Mouse (Mus musculus) liver, embryonic 13.5 days (tissue): ENCODE data around the gene Nudt17. TPM values are rescaled to one million over a fixed set of nuclear protein-coding genes. Genes with fewer than 3 reads are reported as not detected.
A peak's percentile ranks its signal among the peaks of the same experiment; 100 is the strongest.

Source experiments
- ATAC-seq: fragments of 200-750 bp; cut with Nextera tagmentation; 2 replicates; pipeline ENCODE4 v1.8.0; 2017; ENCODE audit warnings: low read depth, mild to moderate bottlenecking, moderate number of reproducible peaks, moderate library complexity
- DNase-seq: peaks from one replicate; pipeline ENCODE4 v3.0.0; 2022
- H3K27ac ChIP-seq: fragments of 300-500 bp; sonication (generic); 2 replicates; pipeline ENCODE4 v1.5.1; 2015; ENCODE audit warnings: moderate library complexity, mild to moderate bottlenecking, inconsistent platforms
- H3K27me3 ChIP-seq: fragments of 300-500 bp; sonication (generic); 2 replicates; pipeline ENCODE4 v1.6.1; 2015; ENCODE audit warnings: mild to moderate bottlenecking, inconsistent platforms
- H3K36me3 ChIP-seq: fragments of 300-500 bp; sonication (generic); 2 replicates; pipeline ENCODE4 v1.6.1; 2015; ENCODE audit warnings: mild to moderate bottlenecking, inconsistent platforms
- H3K4me1 ChIP-seq: fragments of 300-500 bp; sonication (generic); replicated peaks from 2 replicates; pipeline ENCODE4 v1.6.1; 2015; ENCODE audit warnings: inconsistent platforms
- H3K4me2 ChIP-seq: fragments of 300-500 bp; sonication (generic); 2 replicates; pipeline ENCODE4 v1.6.1; 2015; ENCODE audit warnings: inconsistent platforms, mild to moderate bottlenecking, moderate library complexity
- H3K4me3 ChIP-seq: fragments of 300-500 bp; sonication (generic); replicated peaks from 2 replicates; pipeline ENCODE4 v1.5.1; 2015; ENCODE audit warnings: mild to moderate bottlenecking, inconsistent platforms
- H3K9ac ChIP-seq: fragments of 300-500 bp; sonication (generic); 2 replicates; pipeline ENCODE4 v1.6.1; 2015; ENCODE audit warnings: mild to moderate bottlenecking, inconsistent platforms
- H3K9me3 ChIP-seq: fragments of 300-500 bp; sonication (generic); replicated peaks from 2 replicates; pipeline ENCODE4 v1.6.1; 2016; ENCODE audit warnings: inconsistent platforms
- WGBS: fragments of 180-500 bp; shearing (Covaris S2); methylation state at CpG from one replicate; pipeline ENCODE4 v1.1.7; 2015; ENCODE audit not compliant: insufficient replicate concordance; 5-methylcytosine and 5-hydroxymethylcytosine counted together
- polyA plus RNA-seq: library from polyadenylated mRNA; unstranded; fragments of >200 nt; fragmentation: Nextera tagmentation; extraction: Ambion mirVana; gene quantifications from 2 replicates; pipeline ENCODE4 v1.2.1, GENCODE M21; 2015

The Nudt17 gene
- polyA plus RNA-seq, 1 experiment from 2014 or later: 1.0 TPM

GRCm38 (mm10) chr3:96684151-96684821 is 24.1 kb downstream of the Nudt17 start:
- Histone ChIP-seq H3K4me2 (peak overlapping the region; percentile 42), H3K27ac (no peak overlapping the region), H3K27me3 (peaks cover 74% of the 10 kb centered on the region), H3K9me3 (no peaks in the 10 kb centered on the region), H3K9ac (no peak overlapping the region), H3K4me1 (peaks cover 14% of the 10 kb centered on the region), H3K4me3 (no peak overlapping the region; the same call in 1 of the 2 replicates), H3K36me3 (no peaks in the 10 kb centered on the region)
- DNase-seq: no peak
- WGBS: 37% methylated on average over 17 of the region's 17 CpGs
- no peak for ATAC-seq

GRCm38 (mm10) chr3:96683496-96683895 is 24.9 kb downstream of the Nudt17 start:
- WGBS: 71% methylated on average over 3 of the region's 3 CpGs
- DNase-seq: no peak
- Histone ChIP-seq H3K9ac (no peak overlapping the region), H3K4me1 (peaks cover 22% of the 10 kb centered on the region), H3K9me3 (no peaks in the 10 kb centered on the region), H3K36me3 (no peaks in the 10 kb centered on the region), H3K4me2 (no peak overlapping the region), H3K4me3 (no peak overlapping the region), H3K27me3 (peaks cover 77% of the 10 kb centered on the region), H3K27ac (no peak overlapping the region)
- ATAC-seq: no peak

GRCm38 (mm10) chr3:96680269-96680956 is 27.9 kb downstream of the Nudt17 start:
- 21% methylated on average over 12 of the region's 12 CpGs for WGBS
- peaks cover 67% of the 10 kb centered on the region for H3K27me3 ChIP-seq

GRCm38 (mm10) chr3:96679159-96679674 is 29.1 kb downstream of the Nudt17 start:
- Histone ChIP-seq H3K9me3 (no peaks in the 10 kb centered on the region), H3K4me2 (peak overlapping the region; percentile 12; the same call in 1 of the 2 replicates), H3K4me3 (no peak overlapping the region), H3K36me3 (no peaks in the 10 kb centered on the region), H3K4me1 (peaks cover 24% of the 10 kb centered on the region), H3K27ac (no peak overlapping the region), H3K9ac (peak overlapping the region; percentile 13; the same call in 1 of the 2 replicates), H3K27me3 (peaks cover 55% of the 10 kb centered on the region)
- WGBS: 9% methylated on average over 5 of the region's 5 CpGs
- DNase-seq (no peak), ATAC-seq (peak; percentile 48)

More at GRCm38 (mm10) chr3:96680269-96680956, 27.9 kb downstream of the Nudt17 start:
- Histone ChIP-seq H3K4me1 (peaks cover 24% of the 10 kb centered on the region), H3K9ac (no peak overlapping the region), H3K4me2 (no peak overlapping the region), H3K27ac (no peak overlapping the region), H3K9me3 (no peaks in the 10 kb centered on the region), H3K36me3 (no peaks in the 10 kb centered on the region), H3K4me3 (no peak overlapping the region)
- DNase-seq (no peak), ATAC-seq (no peak)

- WGBS: 54% methylated on average over 7 of the region's 7 CpGs
- no peak for DNase-seq
- Histone ChIP-seq H3K9me3 (no peaks in the 10 kb centered on the region), H3K9ac (no peak overlapping the region), H3K4me2 (no peak overlapping the region), H3K27me3 (peaks cover 50% of the 10 kb centered on the region), H3K4me3 (no peak overlapping the region), H3K4me1 (peaks cover 24% of the 10 kb centered on the region), H3K36me3 (no peaks in the 10 kb centered on the region), H3K27ac (no peak overlapping the region)
- no peak for ATAC-seq
Measured at GRCm38 (mm10) chr3:96678456-96678855, 29.9 kb downstream of the Nudt17 start.

- Histone ChIP-seq H3K27me3 (peaks cover 40% of the 10 kb centered on the region), H3K9me3 (no peaks in the 10 kb centered on the region), H3K4me2 (no peak overlapping the region), H3K4me1 (peaks cover 26% of the 10 kb centered on the region), H3K36me3 (no peaks in the 10 kb centered on the region), H3K9ac (no peak overlapping the region), H3K27ac (no peak overlapping the region), H3K4me3 (no peak overlapping the region)
- ATAC-seq (no peak), DNase-seq (no peak)
- WGBS: 57% methylated on average over 3 of the region's 3 CpGs
Measured at GRCm38 (mm10) chr3:96675690-96676089, 32.7 kb downstream of the Nudt17 start.

GRCm38 (mm10) chr3:96675171-96675570 is 33.2 kb downstream of the Nudt17 start:
- Histone ChIP-seq H3K4me2 (no peak overlapping the region), H3K9ac (no peak overlapping the region), H3K4me1 (peaks cover 26% of the 10 kb centered on the region), H3K4me3 (no peak overlapping the region), H3K27ac (no peak overlapping the region), H3K27me3 (peaks cover 39% of the 10 kb centered on the region), H3K9me3 (no peaks in the 10 kb centered on the region), H3K36me3 (no peaks in the 10 kb centered on the region)
- 59% methylated on average over 3 of the region's 3 CpGs for WGBS
- no peak for DNase-seq
- no peak for ATAC-seq

- no peaks in the 10 kb centered on the region for H3K36me3 ChIP-seq
- peaks cover 26% of the 10 kb centered on the region for H3K4me1 ChIP-seq
- H3K4me3 ChIP-seq: no peak overlapping the region
- no peak overlapping the region for H3K27ac ChIP-seq
- H3K27me3 ChIP-seq: peaks cover 34% of the 10 kb centered on the region
- 61% methylated on average over 8 of the region's 8 CpGs for WGBS
- ATAC-seq (no peak), DNase-seq (no peak)
- H3K9ac ChIP-seq: no peak overlapping the region
- no peaks in the 10 kb centered on the region for H3K9me3 ChIP-seq
- no peak overlapping the region for H3K4me2 ChIP-seq
Measured at GRCm38 (mm10) chr3:96674442-96674841, 33.9 kb downstream of the Nudt17 start.

- 63% methylated on average over 4 of the region's 4 CpGs for WGBS
Measured at GRCm38 (mm10) chr3:96673514-96673913, 34.8 kb downstream of the Nudt17 start.

GRCm38 (mm10) chr3:96671519-96671918 is 36.8 kb downstream of the Nudt17 start:
- Histone ChIP-seq H3K4me2 (no peak overlapping the region), H3K9ac (no peak overlapping the region), H3K9me3 (no peaks in the 10 kb centered on the region), H3K4me3 (no peak overlapping the region), H3K4me1 (peaks cover 16% of the 10 kb centered on the region), H3K27ac (no peak overlapping the region), H3K36me3 (no peaks in the 10 kb centered on the region), H3K27me3 (peaks cover 28% of the 10 kb centered on the region)
- 70% methylated on average over 5 of the region's 5 CpGs for WGBS
- no peak for DNase-seq
- no peak for ATAC-seq

More at GRCm38 (mm10) chr3:96673514-96673913, 34.8 kb downstream of the Nudt17 start:
- Histone ChIP-seq H3K9ac (no peak overlapping the region), H3K27ac (no peak overlapping the region), H3K27me3 (peaks cover 30% of the 10 kb centered on the region), H3K4me3 (no peak overlapping the region), H3K4me1 (peaks cover 17% of the 10 kb centered on the region), H3K4me2 (no peak overlapping the region), H3K9me3 (no peaks in the 10 kb centered on the region), H3K36me3 (no peaks in the 10 kb centered on the region)
- DNase-seq (no peak), ATAC-seq (no peak)

- no peaks in the 10 kb centered on the region for H3K36me3 ChIP-seq
- WGBS: 4% methylated on average over 35 of the region's 35 CpGs
- peaks cover 28% of the 10 kb centered on the region for H3K27me3 ChIP-seq
- ATAC-seq: peak; percentile 92
- H3K9me3 ChIP-seq: no peaks in the 10 kb centered on the region
- H3K4me1 ChIP-seq: peaks cover 16% of the 10 kb centered on the region
- H3K4me2 ChIP-seq: peak within 1 kb of the TSS; percentile 74
- no peak within 1 kb of the TSS for H3K27ac ChIP-seq
- DNase-seq: peak; percentile 56
- peak within 1 kb of the TSS; percentile 45 for H3K9ac ChIP-seq
- peak within 1 kb of the TSS; percentile 53 for H3K4me3 ChIP-seq
Measured at GRCm38 (mm10) chr3:96669727-96670468, 38.5 kb downstream of the Nudt17 start, which contains the start of gene Ankrd35. Gene Ankrd35 (plus strand): TSS chr3:96670131.
